Mouse (Mus musculus): ENCODE measurements around the gene Cybrd1. TPM values are rescaled to one million over a fixed set of nuclear protein-coding genes. Genes with fewer than 3 reads are reported as not detected.

The Cybrd1 gene
- total RNA-seq, 2 experiments from 2014 or later, result 1.4 to 1.5 TPM

DNA sequence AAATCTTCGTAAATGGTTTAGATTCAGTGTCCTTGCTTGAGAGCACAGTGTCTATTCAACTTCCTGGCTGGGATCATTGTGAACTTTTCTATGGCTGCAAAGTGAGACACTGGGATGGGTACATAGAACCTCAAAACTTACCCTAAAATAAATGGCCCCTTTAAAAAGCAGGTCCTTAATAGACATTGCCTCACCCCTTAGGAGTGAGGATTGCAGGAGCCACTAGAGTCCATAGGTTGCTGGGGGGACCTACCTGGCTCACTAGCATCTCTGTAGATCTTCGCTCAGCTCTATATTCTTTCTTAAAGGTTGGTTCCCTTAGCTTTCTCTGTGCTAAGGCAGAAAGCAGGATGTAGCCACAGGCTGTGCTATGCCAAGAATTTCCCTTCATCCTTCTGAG, 12.6 kb downstream of the Cybrd1 start:
- Histone ChIP-seq H3K4me3 (no peak overlapping the region), H3K27ac (no peak overlapping the region)
- no peak for DNase-seq (ENCODE audit: extremely low spot score in 1 of 2, low spot score in 2 of 2)
- no peak for TF ChIP-seq CTCF (IDR thresholded peaks at IDR 0.05)
- intact Hi-C loops (cut with DNase I), result no loop called here

GRCm38 (mm10) chr2:71131866-71132496, 14.3 kb downstream of the Cybrd1 start:
- Histone ChIP-seq H3K27ac (no peak overlapping the region), H3K4me3 (no peak overlapping the region)
- intact Hi-C loops (cut with DNase I), result no loop called here
- no peak for TF ChIP-seq CTCF (IDR thresholded peaks at IDR 0.05)
- DNase-seq (ENCODE audit: extremely low spot score in 1 of 2, low spot score in 2 of 2), result no peak

GRCm38 (mm10) chr2:71134041-71134505, 16.4 kb downstream of the Cybrd1 start:
- intact Hi-C loops (cut with DNase I), result no loop called here
- H3K4me3 ChIP-seq, result no peak overlapping the region
- no peak for TF ChIP-seq CTCF (IDR thresholded peaks at IDR 0.05)

GRCm38 (mm10) chr2:71134836-71135235, 17.1 kb downstream of the Cybrd1 start:
- H3K4me3 ChIP-seq, result no peak overlapping the region
- intact Hi-C loops (cut with DNase I), result no loop called here
- no peak overlapping the region for H3K27ac ChIP-seq
- TF ChIP-seq CTCF (IDR thresholded peaks at IDR 0.05), result no peak
- no peak for DNase-seq (ENCODE audit: extremely low spot score in 1 of 2, low spot score in 2 of 2)

More at GRCm38 (mm10) chr2:71134041-71134505, 16.4 kb downstream of the Cybrd1 start:
- no peak for DNase-seq (ENCODE audit: extremely low spot score in 1 of 2, low spot score in 2 of 2)
- H3K27ac ChIP-seq, result no peak overlapping the region

- no peak for DNase-seq (ENCODE audit: extremely low spot score in 1 of 2, low spot score in 2 of 2)
- no peak overlapping the region for H3K4me3 ChIP-seq
- no peak overlapping the region for H3K27ac ChIP-seq
- no peak for TF ChIP-seq CTCF (IDR thresholded peaks at IDR 0.05)
- intact Hi-C loops (cut with DNase I), result no loop called here
These were observed 22.9 kb downstream of the Cybrd1 start for GRCm38 (mm10) chr2:71140622-71141021.

DNA sequence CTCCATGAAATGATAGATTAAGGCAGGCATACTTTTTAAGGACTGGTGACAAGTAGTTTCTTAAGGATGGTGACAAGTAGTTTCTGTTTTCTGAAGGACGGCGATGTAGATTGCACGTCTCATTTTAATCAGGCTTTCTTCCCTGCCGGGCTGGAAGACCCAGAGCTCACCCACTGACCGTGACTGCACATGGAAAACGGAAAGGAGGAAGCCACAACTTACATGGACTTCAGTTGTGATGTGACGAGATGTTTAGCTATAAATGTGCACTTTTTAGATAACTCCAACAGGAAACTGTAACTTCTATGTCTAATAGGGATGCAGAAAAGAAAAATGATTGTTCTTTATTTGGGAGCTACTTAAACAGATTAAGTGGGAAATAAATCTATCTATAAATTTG, 24.7 kb downstream of the Cybrd1 start:
- TF ChIP-seq CTCF (IDR thresholded peaks at IDR 0.05), result no peak

GRCm38 (mm10) chr2:71145853-71146252, 28.1 kb downstream of the Cybrd1 start:
- no peak for TF ChIP-seq CTCF (IDR thresholded peaks at IDR 0.05)
- Histone ChIP-seq H3K27ac (no peak overlapping the region), H3K4me3 (no peak overlapping the region)
- no peak for DNase-seq (ENCODE audit: extremely low spot score in 1 of 2, low spot score in 2 of 2)
- intact Hi-C loops (cut with DNase I), result no loop called here

More for the DNA sequence above, 24.7 kb downstream of the Cybrd1 start:
- DNase-seq (ENCODE audit: extremely low spot score in 1 of 2, low spot score in 2 of 2), result no peak
- no peak overlapping the region for H3K27ac ChIP-seq
- H3K4me3 ChIP-seq, result no peak overlapping the region
- intact Hi-C loops (cut with DNase I), result no loop called here

GRCm38 (mm10) chr2:71146266-71146665, 28.5 kb downstream of the Cybrd1 start:
- TF ChIP-seq CTCF (IDR thresholded peaks at IDR 0.05), result no peak
- no peak overlapping the region for H3K27ac ChIP-seq
- no peak overlapping the region for H3K4me3 ChIP-seq
- intact Hi-C loops (cut with DNase I), result no loop called here
- no peak for DNase-seq (ENCODE audit: extremely low spot score in 1 of 2, low spot score in 2 of 2)

DNA sequence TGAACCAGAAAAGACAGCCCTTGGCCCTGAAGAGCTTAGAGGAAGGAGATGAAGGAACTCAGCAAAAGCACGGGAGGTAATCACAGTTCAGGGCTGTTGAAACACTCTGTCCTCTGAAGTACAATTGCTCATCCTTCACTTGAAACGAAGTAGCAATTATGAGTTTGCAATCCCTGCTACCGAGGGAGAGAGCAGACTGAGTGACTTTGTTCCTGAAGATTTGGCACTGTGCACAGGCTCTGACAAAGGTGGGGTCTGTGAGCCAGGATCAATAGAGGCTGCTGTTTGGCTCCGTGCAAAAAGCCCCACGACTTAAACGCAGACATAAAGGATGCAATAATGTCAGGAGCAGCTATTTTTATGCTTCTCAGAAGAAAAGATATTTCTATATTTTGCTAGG, 30.1 kb downstream of the Cybrd1 start:
- TF ChIP-seq CTCF (IDR thresholded peaks at IDR 0.05), result no peak
- DNase-seq (ENCODE audit: extremely low spot score in 1 of 2, low spot score in 2 of 2), result no peak
- Histone ChIP-seq H3K27ac (no peak overlapping the region), H3K4me3 (no peak overlapping the region)
- intact Hi-C loops (cut with DNase I), result no loop called here

DNA sequence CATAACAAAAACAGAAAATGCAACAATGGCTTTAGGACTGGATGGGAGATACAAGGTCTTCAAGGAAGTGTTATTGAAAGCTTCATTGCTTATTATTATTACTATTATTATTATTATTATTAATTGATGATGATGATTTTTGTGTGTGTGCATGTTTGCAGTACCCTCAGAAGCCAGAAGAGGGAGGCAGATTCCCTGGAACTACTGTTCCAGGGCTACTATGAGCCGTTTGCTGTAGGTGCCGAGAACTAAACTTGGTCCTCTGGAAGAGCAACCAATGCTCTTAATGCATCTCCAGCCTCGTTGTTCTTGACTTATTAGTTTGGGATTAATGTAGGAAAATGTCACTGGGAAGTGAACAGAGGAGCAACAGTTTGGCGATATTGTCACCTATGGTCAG, 34.4 kb downstream of the Cybrd1 start:
- intact Hi-C loops (cut with DNase I), result loop anchor here (10.0 kb wide), 1 partner anchor 403 kb away; no protein-coding TSS in a partner anchor
- TF ChIP-seq CTCF (IDR thresholded peaks at IDR 0.05), result no peak; the same call in 1 of the 2 replicates
- no peak overlapping the region for H3K4me3 ChIP-seq
- no peak overlapping the region for H3K27ac ChIP-seq
- no peak for DNase-seq (ENCODE audit: extremely low spot score in 1 of 2, low spot score in 2 of 2)

DNA sequence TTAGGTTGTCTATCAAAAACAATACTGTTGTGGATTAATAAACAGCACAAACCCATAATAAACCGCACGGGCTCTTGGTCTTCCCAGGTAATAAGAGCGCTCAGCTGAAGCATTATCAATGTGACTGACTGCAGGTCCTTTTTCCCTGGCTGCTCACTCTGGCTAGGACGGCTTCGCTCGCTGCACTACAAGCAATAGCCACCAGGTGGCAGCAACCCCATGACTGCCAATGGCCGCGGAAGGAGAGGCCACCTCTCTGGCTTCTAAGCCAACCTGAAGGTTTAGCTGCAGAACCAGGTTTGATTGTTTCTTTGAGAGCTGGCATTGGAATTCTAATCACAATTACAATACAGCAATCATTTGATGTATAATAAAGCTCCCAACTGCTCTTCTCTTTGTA, 37.8 kb downstream of the Cybrd1 start:
- peak; percentile 63 to 86 for DNase-seq (ENCODE audit: extremely low spot score in 1 of 2, low spot score in 2 of 2)
- peak; percentile 97 for TF ChIP-seq CTCF (IDR thresholded peaks at IDR 0.05)
- intact Hi-C loops (cut with DNase I), result loop anchor here (5.0 to 10.0 kb wide), 3 partner anchors 57 to 662 kb away; partner anchors contain the start of gene Dync1i2
- Histone ChIP-seq H3K4me3 (no peak overlapping the region), H3K27ac (no peak overlapping the region)

GRCm38 (mm10) chr2:71156446-71156845, 38.7 kb downstream of the Cybrd1 start:
- DNase-seq (ENCODE audit: extremely low spot score in 1 of 2, low spot score in 2 of 2), result no peak
- intact Hi-C loops (cut with DNase I), result loop anchor here (5.0 to 10.0 kb wide), 3 partner anchors 56 to 661 kb away; partner anchors contain the start of gene Dync1i2
- Histone ChIP-seq H3K27ac (no peak overlapping the region), H3K4me3 (no peak overlapping the region)
- TF ChIP-seq CTCF (IDR thresholded peaks at IDR 0.05), result no peak

- intact Hi-C loops (cut with DNase I), result loop anchor here (5.0 to 10.0 kb wide), 3 partner anchors 54 to 659 kb away; partner anchors contain the start of gene Dync1i2
- DNase-seq (ENCODE audit: extremely low spot score in 1 of 2, low spot score in 2 of 2), result no peak
- no peak for TF ChIP-seq CTCF (IDR thresholded peaks at IDR 0.05)
- H3K4me3 ChIP-seq, result no peak overlapping the region
- H3K27ac ChIP-seq, result no peak overlapping the region
These were observed 40.2 kb downstream of the Cybrd1 start for GRCm38 (mm10) chr2:71157881-71158280.
